Mouse (Mus musculus) forebrain, embryonic 10.5 days (tissue): ENCODE measurements at regions not wholly inside any gene's neighbourhood (a gene's known extent, or its start where the extent isn't known, plus 50 kb on each side); places are given as distances from the start of the nearest gene placed in this dataset.
A peak's percentile ranks its signal among the peaks of the same experiment; 100 is the strongest.

Experiments used
- DNase-seq: peaks from one replicate; pipeline ENCODE4 v3.0.0-alpha.2; 2017; ENCODE audit warnings: low spot score; ENCODE audit errors: extremely low spot score
- H3K27ac ChIP-seq: fragments of 300-500 bp; sonication (generic); 2 replicates; pipeline ENCODE4 v1.5.1; 2016; ENCODE audit warnings: mild to moderate bottlenecking
- H3K27me3 ChIP-seq: fragments of 300-500 bp; sonication (generic); 2 replicates; pipeline ENCODE4 v1.6.1; 2016; ENCODE audit warnings: mild to moderate bottlenecking; ENCODE audit not compliant: poor library complexity, severe bottlenecking
- H3K36me3 ChIP-seq: fragments of 300-500 bp; sonication (generic); replicated peaks from 2 replicates; pipeline ENCODE4 v1.6.1; 2016; ENCODE audit warnings: mild to moderate bottlenecking, moderate library complexity
- H3K4me1 ChIP-seq: fragments of 300-500 bp; sonication (generic); 2 replicates; pipeline ENCODE4 v1.6.1; 2016
- H3K4me3 ChIP-seq: fragments of 300-500 bp; sonication (generic); 2 replicates; pipeline ENCODE4 v1.5.1; 2016; ENCODE audit warnings: mild to moderate bottlenecking, moderate library complexity
- H3K9me3 ChIP-seq: fragments of 300-500 bp; sonication (generic); 2 replicates; pipeline ENCODE4 v1.6.1; 2016; ENCODE audit warnings: mild to moderate bottlenecking, moderate library complexity
- WGBS: fragments of 180-500 bp; shearing (Covaris S2); methylation state at CpG from one replicate; pipeline ENCODE4 v1.1.7; 2016; 5-methylcytosine and 5-hydroxymethylcytosine counted together

- Histone ChIP-seq H3K9me3 (no peaks in the 10 kb centered on the region), H3K36me3 (no peaks in the 10 kb centered on the region), H3K4me3 (no peak overlapping the region), H3K27ac (no peak overlapping the region), H3K4me1 (peaks cover 23% of the 10 kb centered on the region), H3K27me3 (peaks cover 3% of the 10 kb centered on the region; the same call in 1 of the 2 replicates)
- DNase-seq, result no peak
- 77% methylated on average over 4 of the region's 4 CpGs for WGBS
These were observed 153.2 kb downstream of the Enc1 start for GRCm38 (mm10) chr13:97394071-97394470.

GRCm38 (mm10) chr13:97393456-97393855 is 152.6 kb downstream of the Enc1 start:
- Histone ChIP-seq H3K4me3 (no peak overlapping the region), H3K27me3 (peaks cover 3% of the 10 kb centered on the region; the same call in 1 of the 2 replicates), H3K9me3 (no peaks in the 10 kb centered on the region), H3K27ac (no peak overlapping the region), H3K4me1 (peaks cover 27% of the 10 kb centered on the region), H3K36me3 (no peaks in the 10 kb centered on the region)
- no peak for DNase-seq
- WGBS, result 95% methylated on average over 7 of the region's 7 CpGs

GRCm38 (mm10) chr13:97390449-97390930 is 149.6 kb downstream of the Enc1 start:
- Histone ChIP-seq H3K36me3 (no peaks in the 10 kb centered on the region), H3K27me3 (peaks cover 3% of the 10 kb centered on the region; the same call in 1 of the 2 replicates), H3K27ac (peak overlapping the region; percentile 74), H3K9me3 (no peaks in the 10 kb centered on the region), H3K4me3 (no peak overlapping the region), H3K4me1 (peaks cover 27% of the 10 kb centered on the region)
- peak; percentile 46 for DNase-seq
- WGBS, result 46% methylated on average over 11 of the region's 11 CpGs

DNA sequence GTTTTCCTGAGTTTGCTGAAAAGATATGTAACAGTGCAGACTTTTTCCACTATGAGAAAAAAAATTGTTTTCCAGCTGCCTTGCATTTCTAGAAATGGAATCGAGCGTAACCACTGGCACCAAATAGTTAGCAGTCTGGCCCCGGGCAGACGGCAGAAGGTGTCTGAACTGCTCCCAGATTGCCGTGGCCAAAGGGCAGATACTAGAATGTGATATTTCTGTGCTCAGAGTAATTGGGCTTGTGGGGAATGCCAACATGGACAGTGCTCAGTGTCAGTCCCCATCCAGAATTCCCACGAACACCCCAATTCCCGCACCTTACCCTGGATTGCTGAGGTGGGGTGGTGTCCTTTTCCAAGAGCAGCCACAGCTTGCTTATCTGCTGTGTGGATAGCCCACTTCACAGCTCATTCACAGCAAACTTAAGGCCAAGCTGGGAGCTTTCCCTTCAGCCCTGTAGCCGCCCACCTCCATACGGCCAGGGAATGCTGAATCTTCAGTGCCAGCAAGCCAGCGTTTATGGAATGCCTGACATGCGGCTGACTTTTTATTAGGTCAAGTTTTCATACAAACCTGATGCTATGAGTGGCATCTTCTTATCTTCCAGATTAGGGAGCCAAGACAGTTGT is 148.1 kb downstream of the Enc1 start:
- H3K9me3 ChIP-seq, result no peaks in the 10 kb centered on the region
- H3K36me3 ChIP-seq, result no peaks in the 10 kb centered on the region
- peaks cover 3% of the 10 kb centered on the region; the same call in 1 of the 2 replicates for H3K27me3 ChIP-seq
- 85% methylated on average over 11 of the region's 11 CpGs for WGBS
- H3K4me1 ChIP-seq, result peaks cover 17% of the 10 kb centered on the region
- H3K4me3 ChIP-seq, result no peak overlapping the region
- no peak for DNase-seq
- H3K27ac ChIP-seq, result peak overlapping the region; percentile 56

GRCm38 (mm10) chr13:97386511-97386910 is 145.6 kb downstream of the Enc1 start:
- 75% methylated on average over 3 of the region's 3 CpGs for WGBS
- H3K27ac ChIP-seq, result no peak overlapping the region
- no peaks in the 10 kb centered on the region for H3K9me3 ChIP-seq
- H3K4me1 ChIP-seq, result peaks cover 17% of the 10 kb centered on the region
- H3K27me3 ChIP-seq, result peaks cover 3% of the 10 kb centered on the region; the same call in 1 of the 2 replicates
- H3K36me3 ChIP-seq, result no peaks in the 10 kb centered on the region
- no peak overlapping the region for H3K4me3 ChIP-seq
- no peak for DNase-seq

DNA sequence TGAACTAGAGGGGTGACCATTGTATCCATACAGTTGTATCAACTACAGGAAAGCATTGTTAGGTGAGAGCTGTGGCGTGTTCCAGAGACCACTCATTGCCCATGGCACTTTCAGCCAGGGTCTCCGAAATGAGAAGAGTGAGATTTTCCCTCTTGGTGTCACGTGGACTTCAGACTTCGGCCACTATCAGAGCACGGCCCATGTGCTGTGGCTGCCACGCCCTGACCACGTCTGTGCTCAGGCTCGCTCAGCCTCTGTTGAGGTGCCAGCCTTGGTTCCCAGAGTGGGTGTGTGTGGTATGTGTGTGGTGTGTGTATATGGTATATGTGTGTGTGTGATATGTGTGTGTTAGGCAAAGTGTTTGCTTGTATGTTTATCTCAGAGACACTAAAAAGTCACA is 144.6 kb downstream of the Enc1 start:
- H3K27ac ChIP-seq, result no peak overlapping the region
- H3K9me3 ChIP-seq, result no peaks in the 10 kb centered on the region
- H3K4me3 ChIP-seq, result no peak overlapping the region
- H3K4me1 ChIP-seq, result peaks cover 10% of the 10 kb centered on the region
- H3K36me3 ChIP-seq, result no peaks in the 10 kb centered on the region
- peaks cover 3% of the 10 kb centered on the region; the same call in 1 of the 2 replicates for H3K27me3 ChIP-seq
- DNase-seq, result no peak
- WGBS, result 92% methylated on average over 8 of the region's 8 CpGs

DNA sequence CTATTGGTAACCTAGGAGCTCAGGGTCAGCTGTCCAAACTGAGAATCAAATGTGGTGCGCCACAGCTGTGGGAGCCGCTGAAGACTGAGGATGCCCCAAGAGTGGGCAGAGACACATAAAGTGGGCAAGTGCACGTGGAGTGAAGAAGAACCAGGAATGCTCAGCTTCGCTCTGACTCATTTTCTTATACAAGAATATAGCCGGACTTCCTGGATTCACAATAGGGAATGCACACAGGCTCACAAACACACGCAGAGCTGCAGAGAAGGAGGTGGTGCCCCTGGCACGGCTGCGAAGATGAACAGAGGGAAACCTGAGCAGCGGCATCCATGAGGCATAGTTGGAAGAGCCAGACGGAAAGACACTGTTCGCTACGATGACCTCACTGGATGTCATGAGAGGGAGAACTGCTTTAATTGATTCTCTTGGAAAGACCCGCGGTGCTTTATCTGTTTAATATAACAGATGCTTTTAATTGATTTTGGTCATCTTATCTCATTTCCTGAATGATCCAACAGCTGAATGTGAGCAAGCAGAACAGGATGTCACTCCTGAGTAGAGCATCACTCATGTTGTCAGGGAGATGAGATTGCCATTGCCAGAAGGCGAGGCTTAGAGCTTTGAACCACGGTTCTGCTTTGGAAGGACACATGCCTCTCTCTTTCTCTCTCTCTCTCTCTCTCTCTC is 143.3 kb downstream of the Enc1 start:
- H3K36me3 ChIP-seq, result no peaks in the 10 kb centered on the region
- no peak overlapping the region for H3K27ac ChIP-seq
- peaks cover 6% of the 10 kb centered on the region for H3K4me1 ChIP-seq
- 90% methylated on average over 16 of the region's 16 CpGs for WGBS
- no peak for DNase-seq
- H3K27me3 ChIP-seq, result peaks cover 2% of the 10 kb centered on the region; the same call in 1 of the 2 replicates
- no peaks in the 10 kb centered on the region for H3K9me3 ChIP-seq
- H3K4me3 ChIP-seq, result no peak overlapping the region

DNA sequence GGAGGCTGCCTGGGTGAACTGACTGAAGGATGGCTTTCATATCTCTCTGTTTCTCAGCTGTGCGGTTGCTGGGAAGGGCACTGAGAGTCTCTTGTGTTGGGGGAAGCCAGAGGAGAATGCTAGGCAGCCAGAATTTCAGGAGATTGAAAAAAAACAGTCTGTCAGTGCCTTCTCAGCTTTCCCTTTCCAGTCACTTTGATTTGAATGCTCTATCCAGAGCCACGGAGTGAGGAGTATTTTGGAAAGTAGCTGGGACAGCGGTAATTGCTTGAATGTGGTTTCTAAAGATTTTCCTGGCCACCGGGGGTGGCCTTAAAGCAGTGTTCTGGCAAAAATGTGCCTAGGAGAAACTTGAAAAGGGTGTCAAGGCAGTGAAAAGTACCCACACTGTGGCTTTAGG is 142.4 kb downstream of the Enc1 start:
- no peaks in the 10 kb centered on the region for H3K36me3 ChIP-seq
- no peak overlapping the region for H3K4me3 ChIP-seq
- WGBS, result 75% methylated on average over 4 of the region's 4 CpGs
- H3K27ac ChIP-seq, result no peak overlapping the region
- H3K27me3 ChIP-seq, result no peaks in the 10 kb centered on the region
- no peak for DNase-seq
- H3K9me3 ChIP-seq, result no peaks in the 10 kb centered on the region
- H3K4me1 ChIP-seq, result no peaks in the 10 kb centered on the region

DNA sequence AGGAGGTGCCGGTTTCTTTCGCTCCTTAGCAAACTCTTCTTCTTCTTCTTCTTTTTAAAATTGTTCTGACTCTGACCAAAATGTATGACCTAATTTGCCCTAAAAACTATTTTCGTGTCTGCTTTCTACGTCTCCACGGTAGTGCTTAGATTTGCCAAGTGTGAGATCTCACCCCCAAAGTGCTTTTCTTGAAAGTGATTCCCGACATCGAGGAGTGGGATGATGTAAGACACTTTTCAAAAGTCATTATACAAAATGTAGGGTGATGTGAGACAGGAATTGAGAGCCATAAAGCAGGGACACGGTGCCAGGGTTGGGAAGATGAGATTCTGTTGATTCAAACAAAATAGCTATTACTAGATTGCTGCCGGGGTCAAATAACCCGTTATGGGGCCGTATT is 139.5 kb downstream of the Enc1 start:
- Histone ChIP-seq H3K36me3 (no peaks in the 10 kb centered on the region), H3K27ac (no peak overlapping the region), H3K4me3 (no peak overlapping the region), H3K27me3 (no peaks in the 10 kb centered on the region), H3K4me1 (peaks cover 14% of the 10 kb centered on the region), H3K9me3 (no peaks in the 10 kb centered on the region)
- DNase-seq, result no peak
- WGBS, result 91% methylated on average over 11 of the region's 11 CpGs

GRCm38 (mm10) chr13:97376232-97376523 is 135.3 kb downstream of the Enc1 start:
- H3K36me3 ChIP-seq, result no peaks in the 10 kb centered on the region
- no peaks in the 10 kb centered on the region for H3K9me3 ChIP-seq
- no peaks in the 10 kb centered on the region for H3K27me3 ChIP-seq
- H3K4me1 ChIP-seq, result peaks cover 17% of the 10 kb centered on the region
- DNase-seq, result no peak
- H3K4me3 ChIP-seq, result no peak overlapping the region
- peak overlapping the region; percentile 70 for H3K27ac ChIP-seq
- 88% methylated on average over 6 of the region's 6 CpGs for WGBS

DNA sequence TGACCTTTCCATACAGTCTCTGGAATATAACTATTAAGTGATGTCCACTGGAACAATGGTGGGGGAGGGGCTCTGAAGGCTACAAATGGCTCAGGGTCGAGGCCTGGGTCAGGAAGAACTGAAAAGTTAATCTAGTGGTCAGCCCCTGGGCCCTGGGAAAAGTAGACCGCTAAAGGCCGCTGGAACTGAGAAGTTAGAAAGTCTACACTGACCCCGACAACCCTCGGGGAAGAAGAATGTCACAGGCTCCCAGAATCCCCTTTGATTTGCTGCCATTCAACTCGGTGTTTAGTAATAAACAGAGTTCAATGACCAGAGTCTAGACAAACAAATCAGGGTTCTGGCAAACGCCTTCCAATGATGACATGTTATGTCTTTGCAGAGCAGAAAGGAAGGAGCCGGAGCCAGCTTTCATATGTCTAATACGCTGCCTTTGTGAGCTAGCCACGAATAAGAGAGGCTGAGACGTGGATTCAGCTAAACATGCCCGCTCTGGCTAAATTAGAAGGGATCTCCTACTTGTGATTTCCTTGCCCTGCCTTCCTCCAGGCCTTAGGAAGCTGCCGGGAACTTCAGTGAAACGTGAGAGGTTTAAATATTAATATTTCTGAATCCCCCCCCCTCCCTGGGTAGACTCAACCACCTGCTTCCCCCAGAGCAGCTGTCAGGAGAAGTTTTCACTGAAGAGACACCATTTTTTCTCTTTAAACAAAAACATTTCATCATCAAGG is 134.8 kb downstream of the Enc1 start:
- no peak overlapping the region for H3K4me3 ChIP-seq
- no peaks in the 10 kb centered on the region for H3K27me3 ChIP-seq
- 63% methylated on average over 14 of the region's 14 CpGs for WGBS
- H3K9me3 ChIP-seq, result no peaks in the 10 kb centered on the region
- H3K27ac ChIP-seq, result peak overlapping the region; percentile 70
- no peaks in the 10 kb centered on the region for H3K36me3 ChIP-seq
- H3K4me1 ChIP-seq, result peaks cover 17% of the 10 kb centered on the region
- DNase-seq, result no peak

DNA sequence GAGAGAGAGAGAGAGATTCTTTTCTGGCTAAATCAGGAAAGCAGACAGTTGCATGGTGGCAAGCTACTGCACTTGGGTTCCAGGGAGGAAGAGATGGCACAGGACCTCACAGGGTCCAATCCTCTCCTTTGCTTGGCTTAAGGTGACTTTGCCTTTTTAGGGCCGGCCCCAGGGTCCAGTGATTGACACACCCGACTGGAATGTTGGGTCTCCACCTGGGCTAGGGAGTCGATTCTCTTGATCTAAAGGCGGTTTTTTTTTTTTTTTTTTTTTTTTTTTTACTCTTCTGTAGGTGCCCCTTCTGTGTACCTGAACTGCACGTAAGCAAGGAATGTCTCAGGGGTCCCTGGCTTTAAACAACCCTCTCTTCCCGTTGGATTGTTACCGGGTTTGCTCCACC is 131.4 kb downstream of the Enc1 start:
- no peaks in the 10 kb centered on the region for H3K36me3 ChIP-seq
- no peak overlapping the region for H3K27ac ChIP-seq
- H3K4me1 ChIP-seq, result peaks cover 17% of the 10 kb centered on the region
- H3K27me3 ChIP-seq, result no peaks in the 10 kb centered on the region
- no peak for DNase-seq
- no peaks in the 10 kb centered on the region for H3K9me3 ChIP-seq
- no peak overlapping the region for H3K4me3 ChIP-seq
- WGBS, result 41% methylated on average over 7 of the region's 7 CpGs

- peaks cover 6% of the 10 kb centered on the region; the same call in 1 of the 2 replicates for H3K27me3 ChIP-seq
- no peak overlapping the region for H3K27ac ChIP-seq
- WGBS, result 92% methylated on average over 3 of the region's 3 CpGs
- H3K36me3 ChIP-seq, result no peaks in the 10 kb centered on the region
- peaks cover 12% of the 10 kb centered on the region for H3K4me1 ChIP-seq
- H3K9me3 ChIP-seq, result no peaks in the 10 kb centered on the region
- no peak for DNase-seq
- no peak overlapping the region for H3K4me3 ChIP-seq
These were observed 130.3 kb downstream of the Enc1 start for GRCm38 (mm10) chr13:97371200-97371599.
